Mouse (Mus musculus): ENCODE measurements around the gene Hmg20a.

Gene Hmg20a

DNA sequence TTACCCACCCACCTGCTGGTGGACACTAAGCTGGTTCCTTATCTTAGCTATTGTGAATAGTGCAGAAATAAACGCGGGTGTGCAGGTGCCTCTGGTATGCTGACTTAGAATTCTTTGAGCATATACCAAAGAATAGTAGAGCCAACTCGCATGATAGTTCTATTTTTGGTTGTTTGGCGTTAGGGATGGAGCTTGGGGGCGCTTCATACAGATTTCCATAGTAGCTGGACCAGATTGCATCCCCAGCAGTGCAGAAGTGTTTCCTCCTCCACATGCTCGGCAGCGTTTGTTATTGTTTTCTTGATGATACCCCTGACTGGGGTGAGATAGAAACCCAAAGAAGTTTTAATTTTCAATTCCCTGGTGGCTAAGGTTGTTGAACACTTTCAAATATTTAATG lies 21.3 kb downstream of the Hmg20a start:
- DNase-seq (ENCODE audit: low spot score in 2 of 2) = no peak

DNA sequence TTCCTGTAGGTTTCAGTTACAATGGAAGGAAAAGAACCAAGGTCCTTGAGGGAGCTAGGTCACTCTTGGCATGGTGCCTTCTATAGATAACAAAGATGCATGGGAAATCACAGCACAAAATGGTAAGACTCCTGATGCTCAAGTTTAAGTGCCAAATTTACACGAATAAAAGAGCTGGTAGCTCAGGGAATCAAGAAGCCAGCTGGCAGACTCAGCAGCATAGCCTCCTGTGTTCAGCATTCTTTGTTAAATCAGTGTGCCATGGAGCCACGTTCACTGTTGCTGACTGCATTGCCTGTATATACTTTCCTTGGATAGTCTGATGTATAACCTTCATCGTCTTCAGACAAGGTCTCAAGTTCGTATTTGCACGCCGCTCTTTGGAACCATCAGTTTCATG lies 33.2 kb downstream of the Hmg20a start:
- DNase-seq (ENCODE audit: low spot score in 2 of 2) = no peak

DNA sequence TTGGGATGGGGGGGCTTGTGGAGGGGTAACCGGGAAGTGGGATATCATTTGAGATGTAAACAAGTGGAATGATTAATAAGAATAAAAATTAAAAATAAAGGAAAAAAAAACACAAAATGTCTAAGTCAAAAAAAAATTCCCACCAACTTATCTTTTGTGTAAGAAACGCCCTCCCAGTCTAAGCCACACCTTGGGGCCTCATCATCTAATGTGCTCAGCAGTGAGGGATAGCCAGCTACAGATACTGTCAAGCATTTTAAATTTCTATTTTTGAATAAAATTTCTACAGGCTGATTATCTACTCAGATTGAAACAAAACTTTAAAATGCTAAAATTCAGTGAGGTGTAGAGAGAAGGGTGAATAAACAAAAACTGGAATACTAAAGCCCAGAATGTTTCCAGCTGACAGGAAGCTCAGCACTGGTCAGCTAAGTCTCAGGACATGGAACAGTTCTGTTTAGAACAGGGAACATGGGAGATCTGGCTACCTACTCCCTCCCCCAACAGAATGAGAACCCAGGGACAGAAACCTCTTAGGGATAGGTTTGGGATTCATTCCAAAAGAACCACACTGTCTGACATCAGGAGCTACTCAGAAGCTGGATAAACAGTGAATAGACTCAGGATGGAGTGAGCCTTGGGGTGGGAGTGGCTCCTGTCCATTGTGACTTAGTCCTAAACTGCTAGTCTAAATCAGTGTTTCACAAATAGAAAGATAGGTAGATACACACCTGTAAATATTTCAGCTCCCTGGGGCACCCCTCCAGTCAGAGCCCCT lies 34.8 kb downstream of the Hmg20a start:
- no peak for DNase-seq (ENCODE audit: low spot score in 2 of 2)

DNA sequence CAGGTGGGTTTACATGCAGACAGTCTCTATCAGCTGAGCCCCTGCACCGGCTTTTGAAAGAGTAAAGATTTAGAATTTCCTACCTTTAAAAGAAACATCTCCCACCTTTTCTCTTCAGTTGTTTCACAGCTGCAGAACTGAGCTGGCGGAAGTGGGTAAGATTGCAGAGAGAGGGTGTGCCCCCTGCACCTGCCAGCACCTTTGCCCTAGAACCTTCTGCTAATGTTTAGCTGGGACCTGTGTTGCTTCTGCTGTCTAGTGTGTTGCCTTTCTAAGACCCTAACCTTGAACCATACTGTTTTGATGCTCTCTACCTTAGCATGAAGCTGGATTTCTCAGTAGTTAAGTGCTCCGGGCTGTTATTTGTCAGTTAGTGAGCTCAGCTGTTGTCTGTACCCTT lies 38.0 kb downstream of the Hmg20a start:
- DNase-seq (ENCODE audit: low spot score in 2 of 2) = no peak

DNA sequence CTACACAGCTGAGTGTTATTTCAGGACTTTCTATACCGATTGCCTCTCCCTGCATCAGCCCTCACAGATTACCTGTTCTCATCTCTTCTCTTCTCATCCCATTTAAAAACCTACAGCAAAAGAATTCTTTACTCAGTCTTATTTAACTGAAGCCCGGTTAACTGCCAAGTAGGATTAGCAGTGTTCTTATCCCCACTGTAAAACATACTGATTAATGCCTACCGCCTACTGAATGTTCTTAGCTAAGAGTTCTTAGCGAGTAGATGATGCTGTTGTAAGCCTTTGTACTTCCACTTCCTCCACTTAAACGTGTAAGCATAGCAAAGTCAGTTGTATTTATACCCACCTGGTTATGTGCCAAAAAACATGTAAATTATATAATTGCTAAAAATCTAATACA lies 42.6 kb downstream of the Hmg20a start:
- DNase-seq (ENCODE audit: low spot score in 2 of 2) = no peak

DNA sequence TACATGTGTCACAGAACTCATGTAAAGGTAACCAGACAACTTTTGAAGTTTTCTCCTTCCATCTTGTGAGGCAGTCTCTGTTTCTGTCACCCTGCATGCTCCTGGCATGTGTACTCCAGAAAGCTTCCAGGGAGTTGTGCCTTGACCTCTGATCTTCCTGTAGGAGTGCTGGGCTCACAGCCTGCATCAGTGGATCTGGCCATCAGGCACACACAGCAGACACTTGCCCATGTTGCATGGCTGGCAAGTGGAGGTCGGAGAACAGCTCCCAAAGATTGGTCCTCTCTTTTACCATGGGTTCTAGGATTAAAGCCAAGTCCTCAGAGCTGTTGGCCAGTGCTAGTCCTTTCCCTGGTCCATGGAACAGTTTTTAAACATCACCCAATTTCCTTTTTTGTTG lies 44.2 kb downstream of the Hmg20a start:
- no peak for DNase-seq (ENCODE audit: low spot score in 2 of 2)

DNA sequence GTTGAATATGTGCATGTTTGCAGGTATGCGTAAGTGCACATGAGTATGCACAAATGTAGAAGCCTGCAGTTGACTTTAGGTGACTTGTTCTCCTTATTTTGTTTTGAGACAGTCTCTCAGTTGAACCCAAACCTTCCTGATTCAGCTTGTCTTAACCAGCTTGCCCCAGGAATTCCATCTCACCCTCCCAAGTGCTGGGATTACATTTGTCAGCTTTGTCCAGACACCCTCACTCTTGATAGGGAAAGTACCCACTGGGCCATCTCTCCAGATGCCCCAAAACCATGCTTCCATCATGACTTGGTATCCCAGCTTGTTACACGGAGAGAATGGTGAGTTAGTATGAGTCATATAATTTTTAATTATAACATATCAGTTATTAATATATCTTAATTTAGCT lies 44.6 kb downstream of the Hmg20a start:
- no peak for DNase-seq (ENCODE audit: low spot score in 2 of 2)

DNA sequence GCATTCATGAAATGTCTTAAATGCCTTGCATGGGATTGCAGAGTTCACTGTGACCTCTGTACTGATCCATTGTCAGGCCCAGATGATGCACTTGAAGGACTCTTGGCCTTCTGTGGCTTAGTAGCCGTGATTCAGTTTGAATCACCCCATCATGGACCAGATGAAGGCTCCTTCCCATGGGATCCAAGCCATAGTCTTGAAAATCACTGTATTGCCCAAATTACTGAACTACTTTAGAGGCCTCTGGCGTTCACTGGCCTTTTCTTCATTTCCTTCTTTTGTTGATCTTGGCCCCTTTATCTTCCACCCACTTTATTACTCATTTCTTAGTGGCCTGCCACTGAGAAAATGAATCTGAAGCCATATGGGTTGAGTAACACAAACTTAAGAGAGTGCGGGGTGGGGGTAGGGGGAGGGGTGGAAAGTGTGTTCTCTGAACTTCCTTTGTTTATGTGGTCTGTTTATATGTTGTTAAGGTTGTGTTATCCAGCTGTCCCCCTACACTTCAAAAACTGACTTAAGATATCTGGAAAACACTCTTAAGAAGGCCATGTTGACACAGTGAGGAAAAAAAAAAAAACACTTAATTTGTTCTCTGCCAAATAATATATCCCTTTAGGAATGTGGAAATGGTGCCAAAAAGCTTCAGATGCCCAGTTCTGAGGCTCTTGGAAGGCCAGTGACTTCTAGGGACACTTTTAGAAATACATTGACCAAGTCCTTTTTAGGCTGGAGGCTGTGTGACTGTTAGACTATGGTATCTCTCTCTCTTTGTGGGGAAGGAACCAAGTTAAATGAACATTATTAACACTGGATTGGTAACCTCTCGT lies 45.5 kb downstream of the Hmg20a start:
- no peak for DNase-seq (ENCODE audit: low spot score in 2 of 2)

DNA sequence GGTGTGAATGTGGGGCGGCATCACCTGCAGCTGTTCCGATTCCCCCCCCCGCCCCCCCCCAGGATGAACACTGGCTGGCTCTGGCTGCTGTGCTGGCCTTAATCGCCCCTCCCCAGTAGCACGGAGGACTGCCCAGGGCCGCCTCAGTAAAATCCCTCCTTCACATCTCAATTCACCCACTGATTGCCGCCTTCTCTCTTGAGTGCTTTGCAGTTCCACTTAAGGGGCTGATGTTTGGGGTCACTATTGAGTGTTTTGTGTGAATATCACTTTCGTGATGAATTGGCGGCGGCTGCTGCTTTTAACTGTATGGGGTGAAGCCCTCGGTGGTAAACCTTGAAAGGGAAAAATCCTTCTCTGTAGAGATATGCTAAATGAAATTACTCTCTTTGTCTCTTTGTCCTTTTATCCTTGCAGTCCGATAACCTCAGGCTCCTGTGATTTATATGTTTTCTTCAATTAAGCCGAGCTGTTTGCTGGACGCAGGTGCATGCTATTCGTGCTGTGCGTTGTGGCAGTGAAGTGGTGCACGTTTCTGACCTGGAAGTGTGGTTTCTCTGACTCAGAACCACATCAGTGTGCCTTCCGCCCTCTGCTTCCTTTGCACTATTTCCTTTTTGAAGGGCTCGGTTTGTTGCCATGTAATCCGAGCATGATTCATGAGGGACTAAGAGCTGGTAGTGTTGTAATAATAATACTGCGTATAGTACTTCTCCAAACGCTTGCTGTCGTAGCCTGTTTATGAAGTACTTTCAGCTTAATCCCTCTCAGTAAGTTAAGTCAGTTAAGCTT lies 46.6 kb downstream of the Hmg20a start:
- DNase-seq (ENCODE audit: low spot score in 2 of 2) = no peak

DNA sequence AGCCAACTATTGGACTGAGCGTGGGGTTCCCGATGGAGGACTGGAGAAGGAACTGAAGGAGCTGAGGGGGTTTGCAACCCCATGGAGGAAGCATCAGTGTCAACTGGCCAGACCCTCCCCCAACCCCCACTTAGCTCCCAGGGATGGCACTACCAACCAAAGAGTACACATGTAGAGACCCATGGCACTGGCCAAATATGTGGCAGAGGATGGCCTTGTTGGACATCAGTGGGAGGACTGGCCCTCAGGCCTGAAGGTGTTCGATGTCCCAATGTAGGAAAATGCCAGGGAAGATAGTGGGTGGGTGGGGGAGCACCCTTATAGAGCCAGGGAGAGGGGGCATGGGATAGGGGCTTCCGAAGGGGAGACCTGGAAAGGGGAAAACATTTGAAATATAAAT lies 47.8 kb downstream of the Hmg20a start:
- no peak for DNase-seq (ENCODE audit: low spot score in 2 of 2)

DNA sequence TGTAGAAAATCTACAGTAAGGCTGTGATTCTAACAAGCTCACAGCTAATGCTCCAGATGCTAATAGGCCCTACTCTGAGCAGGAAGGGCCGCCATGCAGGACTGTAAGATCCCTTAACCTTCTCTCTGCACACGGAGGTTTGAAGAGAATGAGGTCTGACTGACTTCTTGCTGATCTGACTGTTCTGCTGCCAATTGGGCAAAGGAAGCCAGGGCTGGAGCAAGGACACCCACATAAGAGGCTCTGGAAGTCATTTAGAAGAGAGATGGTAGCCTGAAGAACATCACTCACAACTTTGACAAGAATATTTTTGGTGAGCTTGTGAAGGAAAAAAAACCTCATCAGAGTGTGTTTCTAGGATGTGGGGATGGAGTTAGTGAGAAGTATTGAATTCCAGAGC lies 51.2 kb downstream of the Hmg20a start:
- no peak for DNase-seq (ENCODE audit: low spot score in 2 of 2)

DNA sequence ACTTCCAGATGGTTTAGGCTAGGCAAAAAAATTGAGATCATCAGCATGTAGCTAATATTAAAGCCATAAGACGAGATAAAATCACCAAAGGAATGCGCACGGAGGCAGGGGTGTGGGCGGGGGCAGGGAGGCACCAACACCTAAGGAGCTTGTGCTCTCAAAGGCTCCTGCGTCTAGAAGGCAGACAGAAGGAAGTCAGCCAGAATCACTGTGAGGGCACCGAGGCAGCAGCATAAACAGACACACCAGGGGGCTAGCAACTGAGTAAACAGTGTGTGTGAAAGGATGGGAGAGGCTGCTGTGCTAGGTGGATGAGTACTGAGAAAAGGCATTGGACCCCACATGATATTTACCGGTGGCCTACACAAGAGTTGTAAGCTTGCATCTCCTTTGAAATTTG lies 51.9 kb downstream of the Hmg20a start:
- no peak for DNase-seq (ENCODE audit: low spot score in 2 of 2)

DNA sequence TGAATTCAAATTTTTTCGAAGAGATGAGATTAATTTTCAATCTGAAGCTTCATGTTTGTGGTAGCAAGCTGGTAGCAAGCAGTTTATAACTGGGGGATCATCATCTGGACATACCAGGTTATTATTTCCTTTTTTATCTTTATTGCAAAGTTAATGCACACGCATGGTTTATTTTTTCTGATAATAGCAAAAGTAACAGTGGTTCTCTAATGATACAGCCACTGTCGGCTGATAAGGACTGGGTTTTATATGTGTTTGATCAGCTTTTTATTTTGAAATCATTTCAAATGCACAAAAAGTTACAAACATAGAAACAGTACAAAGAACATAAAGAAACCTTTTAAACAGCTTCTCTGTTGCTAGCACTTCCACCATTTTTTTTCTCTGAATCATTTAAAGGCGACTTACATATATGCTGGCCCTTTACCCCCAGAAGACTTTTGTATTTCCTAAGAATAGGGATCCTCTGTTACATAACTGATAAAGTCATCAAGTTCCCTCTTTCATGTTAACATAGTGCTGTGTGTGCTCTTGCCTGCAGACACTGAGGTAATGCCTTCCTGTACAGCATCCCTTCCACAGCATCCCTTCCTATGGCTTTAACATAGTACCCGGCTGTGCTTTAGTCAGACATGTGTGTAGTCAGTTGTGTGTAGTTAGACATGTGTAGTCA lies 60.7 kb downstream of the Hmg20a start:
- no peak for DNase-seq (ENCODE audit: low spot score in 2 of 2)

DNA sequence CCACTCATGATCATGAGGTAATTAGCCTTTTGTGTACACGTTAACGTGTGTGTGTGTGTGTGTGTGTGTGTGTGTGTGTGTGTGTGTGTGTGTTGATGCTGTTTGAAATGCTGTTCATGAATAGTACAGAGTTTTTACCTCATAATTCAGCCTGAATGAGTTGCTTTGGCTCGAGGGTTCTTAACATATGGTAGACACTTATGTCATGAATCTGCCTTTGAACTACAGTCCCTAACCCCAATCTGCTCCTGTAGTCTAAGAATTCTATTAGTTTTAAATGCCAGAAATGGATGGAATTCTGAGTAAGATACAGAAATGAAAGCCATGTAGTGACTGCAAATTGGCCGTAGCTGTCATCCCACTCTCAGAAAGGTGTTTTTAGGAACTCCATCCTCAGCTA lies 64.2 kb downstream of the Hmg20a start:
- DNase-seq (ENCODE audit: low spot score in 2 of 2) = no peak

DNA sequence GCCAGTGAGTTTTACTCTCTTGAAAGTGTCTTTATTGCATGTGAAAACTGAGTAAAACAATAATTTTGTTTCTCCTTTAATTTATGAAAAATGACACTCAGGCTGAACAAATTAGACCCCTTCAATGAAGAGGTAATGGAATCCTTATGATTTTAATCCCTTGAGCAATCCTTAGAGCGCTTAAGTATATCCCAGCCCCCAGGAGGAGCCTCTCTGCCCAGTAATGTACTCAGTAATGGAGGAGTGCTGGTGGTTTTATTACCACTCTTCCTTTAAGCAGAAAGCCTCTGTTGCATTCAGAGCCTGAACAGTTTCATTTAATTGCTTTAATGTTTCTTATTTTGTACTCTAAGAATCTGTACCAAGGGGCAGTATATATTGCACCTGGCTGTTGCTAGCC lies 67.0 kb downstream of the Hmg20a start:
- no peak for DNase-seq (ENCODE audit: low spot score in 2 of 2)

DNA sequence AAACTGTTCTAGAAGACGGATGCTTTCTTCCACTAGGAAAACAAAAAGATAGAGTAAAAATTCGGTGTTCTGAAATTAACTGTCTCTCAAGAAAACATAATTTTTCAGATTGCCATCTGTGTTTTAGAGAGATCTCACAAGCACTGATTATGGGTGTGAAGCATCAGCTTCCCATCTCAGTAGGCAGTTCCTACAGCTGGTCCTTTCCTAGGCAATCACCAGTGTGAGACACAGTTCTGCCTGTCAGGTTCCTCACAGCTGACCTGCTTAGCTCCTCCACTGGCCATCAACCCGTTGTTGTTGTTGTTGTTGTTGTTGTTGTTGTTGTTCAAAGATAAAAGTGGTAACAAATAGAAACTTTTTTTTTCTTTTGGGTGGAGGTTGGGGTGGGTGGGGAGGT lies 67.7 kb downstream of the Hmg20a start:
- no peak for DNase-seq (ENCODE audit: low spot score in 2 of 2)

DNA sequence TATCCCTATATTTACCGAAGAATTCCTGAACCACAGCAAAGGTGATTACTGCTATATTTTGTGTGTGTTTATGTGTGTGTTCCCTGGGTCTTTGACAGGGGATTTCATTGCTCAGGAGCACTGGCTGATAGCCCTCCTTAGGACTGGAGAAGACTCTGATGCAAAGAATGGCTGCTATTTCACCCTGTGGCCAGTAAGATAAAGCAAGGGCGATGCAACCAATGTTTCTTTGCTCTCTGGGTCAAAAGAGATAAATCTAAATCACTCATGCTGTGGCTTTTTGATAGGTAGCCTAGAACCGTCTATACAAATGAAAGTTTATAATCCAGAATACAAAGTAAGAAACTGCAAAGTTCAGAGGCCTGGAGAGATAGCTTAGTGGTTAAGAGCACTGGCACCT lies 69.2 kb downstream of the Hmg20a start:
- DNase-seq (ENCODE audit: low spot score in 2 of 2) = no peak

DNA sequence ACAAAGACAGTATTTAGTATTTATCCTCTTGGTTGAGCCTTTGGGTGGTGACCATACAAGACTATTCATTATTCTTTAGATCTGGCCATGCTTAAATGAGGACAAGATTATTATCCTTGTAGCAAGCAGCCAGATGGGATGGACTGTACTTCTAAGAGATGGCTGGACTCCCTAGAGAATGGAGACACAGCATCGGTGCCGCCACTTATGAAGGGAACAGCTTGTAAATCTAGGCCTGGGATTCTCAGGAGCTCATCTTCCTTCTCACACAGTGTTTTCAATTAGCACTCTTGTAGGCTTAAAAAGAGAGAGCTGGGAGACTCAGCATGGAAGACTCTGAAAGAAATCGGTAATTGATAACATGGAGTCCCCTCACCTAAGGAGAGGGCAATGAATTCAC lies 74.0 kb downstream of the Hmg20a start:
- DNase-seq (ENCODE audit: low spot score in 2 of 2) = no peak

DNA sequence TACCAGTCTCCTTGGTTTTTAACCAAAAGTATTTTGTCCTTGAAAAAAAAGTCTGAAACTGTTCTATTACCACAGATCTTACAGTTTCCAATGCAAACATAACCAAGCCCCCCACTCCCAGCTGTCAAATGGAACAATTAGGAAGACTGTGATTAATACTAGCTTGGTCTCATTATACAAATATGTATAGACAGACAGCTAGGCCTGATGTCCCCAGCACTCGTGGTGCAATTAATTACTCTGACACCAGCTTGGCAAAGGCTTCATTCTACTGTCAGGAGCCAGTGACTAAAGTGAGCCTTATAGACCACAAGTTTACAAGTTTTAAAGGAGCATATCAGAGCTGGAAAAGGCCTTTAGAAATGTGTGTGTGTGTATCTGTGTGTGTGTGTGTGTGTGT lies 74.5 kb downstream of the Hmg20a start:
- DNase-seq (ENCODE audit: low spot score in 2 of 2) = no peak

DNA sequence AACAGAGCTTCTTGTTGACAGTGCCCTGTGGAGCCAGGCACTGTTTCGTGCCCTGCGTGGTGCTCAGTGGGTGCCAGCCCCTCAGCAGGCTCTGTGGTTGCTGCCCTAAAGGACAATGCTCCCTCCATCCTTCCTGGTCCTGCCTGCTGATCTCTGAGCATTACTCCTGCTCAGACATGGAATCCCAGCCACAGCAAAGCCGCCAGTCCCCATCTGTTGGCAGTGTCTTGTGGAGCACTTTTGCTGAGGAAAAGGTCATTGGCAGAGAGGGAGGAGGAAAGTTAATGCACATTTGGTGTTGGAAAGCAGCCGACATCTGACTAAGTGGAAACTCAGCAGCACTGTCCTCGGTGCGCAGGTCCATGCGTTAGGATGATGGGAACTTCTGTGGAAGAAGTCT lies 76.7 kb downstream of the Hmg20a start:
- no peak for DNase-seq (ENCODE audit: low spot score in 2 of 2)

DNA sequence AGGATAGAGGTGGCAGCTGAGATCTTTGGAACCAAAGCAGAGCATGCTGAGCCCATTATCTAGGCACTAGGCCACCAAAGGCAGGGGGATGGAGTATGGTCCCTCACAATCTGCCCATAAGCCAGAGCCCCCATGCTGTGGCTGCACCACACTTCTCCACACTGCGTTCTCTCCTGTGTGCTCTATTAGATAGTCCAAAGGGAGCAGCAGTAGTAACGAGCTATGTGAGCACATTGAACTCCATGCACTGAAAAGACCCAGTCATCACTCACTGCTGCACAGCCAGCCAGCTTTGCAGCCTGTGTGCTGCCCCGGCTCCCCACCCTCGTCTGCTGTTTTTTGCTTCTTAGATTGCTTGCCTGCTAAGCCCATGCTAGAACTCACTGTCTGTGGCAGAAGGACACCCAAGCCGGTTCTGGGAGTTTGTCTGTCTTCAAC lies 77.4 kb downstream of the Hmg20a start:
- no peak for DNase-seq (ENCODE audit: low spot score in 2 of 2)

DNA sequence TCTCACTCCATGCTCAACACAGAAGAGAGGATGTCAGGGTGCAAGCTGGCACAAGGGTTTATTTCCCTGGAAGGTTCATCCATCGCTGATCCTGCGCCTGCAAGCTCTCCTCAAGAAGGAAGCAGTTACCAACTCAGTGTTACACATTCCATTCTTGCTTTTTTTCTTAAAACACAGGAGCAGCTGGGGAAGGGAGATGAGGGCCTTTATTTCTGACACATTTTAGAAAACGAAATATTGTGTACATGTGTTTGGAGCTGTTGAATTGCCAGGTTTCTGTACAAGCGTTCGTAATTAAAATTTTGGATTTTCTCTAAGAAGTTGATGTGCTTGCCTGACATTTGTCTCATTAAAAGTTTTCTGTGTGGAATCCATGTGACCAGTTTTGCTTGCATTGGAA lies 78.2 kb downstream of the Hmg20a start:
- no peak for DNase-seq (ENCODE audit: low spot score in 2 of 2)

Measured in right cerebral cortex, postnatal 36 days (tissue).